Mouse (Mus musculus): ENCODE measurements at regions not wholly inside any gene's neighbourhood (a gene's known extent, or its start where the extent isn't known, plus 50 kb on each side); places are given as distances from the start of the nearest gene placed in this dataset.

GRCm38 (mm10) chr16:42456335-42456984 is 116.0 kb upstream of the Gap43 start:
- TF ChIP-seq CTCF (IDR thresholded peaks at IDR 0.05; ENCODE audit: low read depth, low read length) = no peak
- TF ChIP-seq POLR2A (IDR thresholded peaks at IDR 0.05; ENCODE audit: insufficient read depth, low read length) = no peak
